Mouse (Mus musculus) gastrocnemius, adult 2 months (tissue): Measurements from ENCODE around the gene Gpr155. TPM values are rescaled to one million over a fixed set of nuclear protein-coding genes. Genes with fewer than 3 reads are reported as not detected.

Source experiments
- DNase-seq: peaks from one replicate; pipeline ENCODE4 v3.0.0; 2022
- H3K27ac ChIP-seq: fragments of 200-600 bp; 2 replicates; pipeline ENCODE4 v1.8.1; 2022; ENCODE audit warnings: mild to moderate bottlenecking
- H3K4me3 ChIP-seq: fragments of 200-600 bp; 2 replicates; pipeline ENCODE4 v1.8.1; 2022; ENCODE audit warnings: mild to moderate bottlenecking, moderate library complexity
- CTCF ChIP-seq: fragments of 200-600 bp; IDR thresholded peaks from 2 replicates; pipeline ENCODE4 v1.8.1; 2022; ENCODE audit warnings: antibody characterized with exemption, mild to moderate bottlenecking, moderate library complexity
- intact Hi-C: fragments of 180-260 bp; cut with DNase I; formaldehyde crosslinking; loops from one replicate; pipeline ENCODE4 v1.15.1; 2025
- total RNA-seq, 2 experiments: library from RNA; stranded (reverse); gene quantifications; 2 replicates each; pipeline ENCODE4 v1.2.3; 2021

Gpr155 gene
- total RNA-seq, 2 experiments from 2014 or later = 14.1 to 15.7 TPM

- intact Hi-C loops = no loop called here
- Histone ChIP-seq H3K27ac (no peak overlapping the region), H3K4me3 (no peak overlapping the region)
- TF ChIP-seq CTCF = no peak
- DNase-seq = no peak
Observed at GRCm38 (mm10) chr2:73404442-73404841, 18.1 kb upstream of the Gpr155 start.

DNA sequence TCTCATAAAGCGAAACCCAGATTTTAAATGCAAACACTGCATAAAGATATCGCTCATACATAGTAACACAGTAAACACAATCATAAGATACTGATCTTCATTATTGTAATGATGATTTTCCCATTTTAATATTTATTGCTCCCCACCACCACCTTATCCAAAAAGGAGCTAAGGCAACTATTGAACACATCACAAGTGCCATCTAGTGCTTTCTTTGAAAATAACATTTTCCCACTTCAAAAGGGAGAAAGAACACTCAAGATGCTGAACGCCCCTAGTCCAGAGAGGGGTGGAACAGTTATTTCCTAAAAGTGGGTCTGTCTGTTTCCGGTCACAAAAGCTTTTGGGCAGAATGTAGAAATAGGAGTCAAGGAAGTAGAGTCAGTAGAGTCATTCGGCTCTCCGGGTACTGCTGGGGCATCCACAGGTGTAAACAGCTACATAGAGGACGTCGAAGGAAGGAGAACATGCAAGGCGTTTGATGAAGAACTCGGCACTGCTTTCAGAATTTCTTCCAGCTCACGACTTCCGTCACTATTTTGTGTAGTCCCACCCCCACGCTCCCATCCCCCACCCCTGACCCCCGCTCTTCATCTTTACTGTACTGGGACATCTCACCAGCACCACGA, 17.1 kb upstream of the Gpr155 start:
- intact Hi-C loops = no loop called here

GRCm38 (mm10) chr2:73401689-73402088, 15.3 kb upstream of the Gpr155 start:
- Histone ChIP-seq H3K27ac (no peak overlapping the region), H3K4me3 (no peak overlapping the region)
- no peak for DNase-seq
- no peak for TF ChIP-seq CTCF
- intact Hi-C loops = no loop called here

More for the DNA sequence above, 17.1 kb upstream of the Gpr155 start:
- Histone ChIP-seq H3K4me3 (no peak overlapping the region), H3K27ac (no peak overlapping the region)
- no peak for DNase-seq
- peak; percentile 41 for TF ChIP-seq CTCF

- Histone ChIP-seq H3K27ac (no peak overlapping the region), H3K4me3 (no peak overlapping the region)
- no peak for DNase-seq
- TF ChIP-seq CTCF = no peak
- intact Hi-C loops = no loop called here
Observed at GRCm38 (mm10) chr2:73397476-73397875, 11.1 kb upstream of the Gpr155 start.

GRCm38 (mm10) chr2:73396828-73397325, 10.5 kb upstream of the Gpr155 start:
- intact Hi-C loops = no loop called here
- DNase-seq = no peak
- no peak overlapping the region for H3K27ac ChIP-seq
- no peak overlapping the region for H3K4me3 ChIP-seq
- TF ChIP-seq CTCF = no peak

GRCm38 (mm10) chr2:73395516-73395915, 9.1 kb upstream of the Gpr155 start:
- Histone ChIP-seq H3K27ac (no peak overlapping the region), H3K4me3 (no peak overlapping the region)
- no peak for DNase-seq
- intact Hi-C loops = no loop called here
- no peak for TF ChIP-seq CTCF

- Histone ChIP-seq H3K27ac (no peak overlapping the region), H3K4me3 (no peak overlapping the region)
- no peak for DNase-seq
- no peak for TF ChIP-seq CTCF
- intact Hi-C loops = no loop called here
Observed at GRCm38 (mm10) chr2:73394476-73394875, 8.1 kb upstream of the Gpr155 start.

GRCm38 (mm10) chr2:73392772-73393171, 6.4 kb upstream of the Gpr155 start:
- no peak overlapping the region for H3K4me3 ChIP-seq
- no peak for TF ChIP-seq CTCF
- no peak for DNase-seq
- intact Hi-C loops = no loop called here
- H3K27ac ChIP-seq = no peak overlapping the region

GRCm38 (mm10) chr2:73389951-73390350, 3.6 kb upstream of the Gpr155 start:
- Histone ChIP-seq H3K27ac (no peak overlapping the region), H3K4me3 (no peak overlapping the region)
- intact Hi-C loops = no loop called here
- TF ChIP-seq CTCF = no peak
- no peak for DNase-seq

GRCm38 (mm10) chr2:73387806-73388205, 1.4 kb upstream of the Gpr155 start:
- no peak overlapping the region for H3K4me3 ChIP-seq
- no peak for TF ChIP-seq CTCF
- peak overlapping the region; percentile 2; the same call in 1 of the 2 replicates for H3K27ac ChIP-seq
- no peak for DNase-seq
- intact Hi-C loops = loop anchor here (2.0 kb wide), 1 partner anchor 75 kb away; the partner anchor contains the start of genes Cir1 and Scrn3

- TF ChIP-seq CTCF = no peak
- H3K27ac ChIP-seq = peak overlapping the region; percentile 87
- peak overlapping the region; percentile 98 for H3K4me3 ChIP-seq
- DNase-seq = no peak
- intact Hi-C loops = loop anchor here (2.0 kb wide), 1 partner anchor 73 kb away; the partner anchor contains the start of genes Cir1 and Scrn3
Observed at GRCm38 (mm10) chr2:73385641-73386355, 574 bp downstream of the Gpr155 start.

DNA sequence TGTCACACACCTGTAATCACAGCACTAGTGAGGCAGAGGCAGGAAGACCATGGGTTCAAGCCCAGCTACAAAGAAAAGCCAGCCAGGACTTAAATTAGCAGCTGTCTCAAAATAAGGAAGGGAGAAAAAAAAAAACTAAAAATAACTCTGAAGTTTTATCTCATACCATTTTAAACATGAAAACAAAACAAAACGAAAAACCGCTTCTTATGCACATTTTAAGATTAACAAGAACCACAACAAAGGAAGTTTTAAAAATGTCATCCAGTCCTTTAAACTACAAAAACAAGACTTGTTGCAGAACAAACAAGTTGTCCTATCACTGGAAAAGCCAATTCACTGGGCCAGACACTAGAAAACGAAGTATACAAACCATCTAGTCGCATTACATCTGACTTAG, 1.2 kb downstream of the Gpr155 start:
- Histone ChIP-seq H3K4me3 (peak overlapping the region; percentile 98), H3K27ac (peak overlapping the region; percentile 87; the same call in 1 of the 2 replicates)
- intact Hi-C loops = no loop called here
- no peak for TF ChIP-seq CTCF
- no peak for DNase-seq

- intact Hi-C loops = no loop called here
- H3K27ac ChIP-seq = peak overlapping the region; percentile 56; the same call in 1 of the 2 replicates
- H3K4me3 ChIP-seq = no peak overlapping the region
- no peak for DNase-seq
- TF ChIP-seq CTCF = no peak
Observed at GRCm38 (mm10) chr2:73380298-73380975, 5.9 kb downstream of the Gpr155 start.
